In the genomic region with DNA sequence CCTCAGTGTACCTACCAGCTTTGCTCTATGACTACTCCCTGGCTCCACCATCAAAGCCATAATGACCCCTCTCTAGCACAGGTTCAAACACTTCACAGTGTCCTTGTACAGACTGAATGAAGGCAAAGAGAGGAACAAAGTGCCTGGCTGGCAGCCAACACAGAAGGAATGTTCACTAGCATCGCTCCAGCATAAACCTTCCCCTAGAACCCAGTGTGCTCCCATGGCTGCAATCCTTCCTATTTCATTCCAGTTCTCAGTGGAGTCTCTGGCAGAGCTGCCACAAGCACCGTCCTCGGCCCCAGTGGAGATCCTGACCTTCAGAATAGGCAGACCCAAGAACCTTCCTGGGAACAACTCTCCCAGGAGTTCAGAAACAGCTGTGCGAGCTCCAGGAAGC, we compare ENCODE assay signal across 13 mouse cellular contexts. TPM values are rescaled to one million over a fixed set of nuclear protein-coding genes. Genes with fewer than 3 reads are reported as not detected.
DNase-seq lines count a peak whose midpoint lies in the region; ATAC-seq and TF ChIP-seq lines count a peak whose summit lies in the region.
"Had no signal": no experiment of that assay in that cellular context is flagged by ENCODE, and none has a peak within 500 bp of the region (broad histone marks: within the 10 kb centered on the region; RNA-seq: fewer than 3 reads in every experiment).

No protein-coding gene starts in this region.

- no peak for ATAC-seq in kidney, embryonic 15.5 days (replicated peaks; ENCODE audit: low FRiP score)
- ATAC-seq: forebrain, embryonic 13.5 days had no signal

- H3K9ac ChIP-seq in kidney, embryonic 15.5 days: no peak overlapping the region
- H3K9ac ChIP-seq: forebrain, embryonic 13.5 days; limb, embryonic 13.5 days had no signal

- no peaks in the 10 kb centered on the region for H3K36me3 ChIP-seq in kidney, embryonic 15.5 days
- H3K36me3 ChIP-seq: limb, embryonic 13.5 days had no signal

- TF ChIP-seq POLR2A in brain, embryonic 14.5 days (IDR thresholded peaks at IDR 0.05; ENCODE audit: borderline replicate concordance, extremely low read depth, insufficient read depth, insufficient read length, poor library complexity, severe bottlenecking): no peak

- H3K9me3 ChIP-seq in kidney, embryonic 15.5 days (replicated peaks): no peaks in the 10 kb centered on the region
- H3K9me3 ChIP-seq: forebrain, embryonic 13.5 days; limb, embryonic 13.5 days had no signal

- DNase-seq in kidney, postnatal 10 days: peak; percentile 51
- peak; percentile 28 for DNase-seq in brain, embryonic 14.5 days (ENCODE audit: low read depth)
- DNase-seq in heart, postnatal 36 days: peak; percentile 37 to 41
- peak; percentile 36 for DNase-seq in skeletal muscle tissue, adult 2 months (ENCODE audit: low read depth, low spot score)
- no peak for DNase-seq in urinary bladder, postnatal 36 days (ENCODE audit: low spot score in 2 of 2)
- no peak for DNase-seq in frontal cortex, postnatal 36 days (ENCODE audit: low spot score in 2 of 2)
- DNase-seq: cerebellum, adult 2 months; layer of hippocampus, adult 9-11 months; spleen, adult 18-20 months; thymus, postnatal 14 days had no signal

- no peak overlapping the region for H3K4me3 ChIP-seq in kidney, embryonic 15.5 days (replicated peaks)
- H3K4me3 ChIP-seq: forebrain, embryonic 13.5 days; limb, embryonic 13.5 days had no signal

- peaks cover 10% of the 10 kb centered on the region; the same call in 1 of the 2 replicates for H3K27me3 ChIP-seq in kidney, embryonic 15.5 days
- H3K27me3 ChIP-seq: forebrain, embryonic 13.5 days had no signal

- no peak overlapping the region for H3K27ac ChIP-seq in kidney, embryonic 15.5 days
- H3K27ac ChIP-seq: forebrain, embryonic 13.5 days; limb, embryonic 13.5 days had no signal

- H3K4me1 ChIP-seq in kidney, embryonic 15.5 days: peaks cover 5% of the 10 kb centered on the region
- H3K4me1 ChIP-seq: forebrain, embryonic 13.5 days had no signal

- no peak overlapping the region for H3K4me2 ChIP-seq in kidney, embryonic 15.5 days
- H3K4me2 ChIP-seq: forebrain, embryonic 13.5 days; limb, embryonic 13.5 days had no signal

- intact Hi-C loops in heart, postnatal 36 days (cut with DNase I): no loop called here

- TF ChIP-seq CTCF in brain, embryonic 14.5 days (IDR thresholded peaks at IDR 0.05; ENCODE audit: borderline replicate concordance, extremely low read depth, insufficient read depth, insufficient read length): no peak

- WGBS in kidney, embryonic 15.5 days: 51% methylated on average over 4 of the region's 4 CpGs

RNA-seq across cellular contexts. Expression of gene Isca2, which starts 27.4 kb away (rescaled TPM):
- 143 TPM in 2 replicates for polyA plus RNA-seq in kidney, embryonic 15.5 days (2015; fragmentation: Nextera tagmentation; extraction: Ambion mirVana)
- polyA plus RNA-seq in brain, embryonic 14.5 days (2012; rRNA removed): 80.2 and 131 TPM in 2 replicates
- total RNA-seq in heart, postnatal 36 days (2021): 10 to 100 TPM; 78.2 to 81.0 TPM

RNA-seq across cellular contexts. Expression of gene Npc2, which starts 27.5 kb away (rescaled TPM):
- 62.6 and 63.3 TPM in 2 replicates for polyA plus RNA-seq in kidney, embryonic 15.5 days (2015; fragmentation: Nextera tagmentation; extraction: Ambion mirVana)
- polyA plus RNA-seq in brain, embryonic 14.5 days (2012; rRNA removed): 64.0 and 66.2 TPM in 2 replicates
- total RNA-seq in heart, postnatal 36 days (2021): 10 to 100 TPM; 29.9 to 30.0 TPM

Comparison
In these comparisons a context has a peak if more than half of its experiments do, and no peak if none do; other contexts are left out.
1. DNase-seq: peak in kidney, postnatal 10 days (single experiment), brain, embryonic 14.5 days (single experiment), heart, postnatal 36 days (2 of 2) and skeletal muscle tissue, adult 2 months (single experiment); none in urinary bladder, postnatal 36 days (0 of 2) and frontal cortex, postnatal 36 days (0 of 2).